Mouse (Mus musculus) testis, adult 2 months (tissue): Measurements from ENCODE around the gene Pank1. TPM values are rescaled to one million over a fixed set of nuclear protein-coding genes. Genes with fewer than 3 reads are reported as not detected.

Experiments
- H3K27ac ChIP-seq: fragments of 200-500 bp; 2 replicates; pipeline ENCODE4 v1.5.1; 2012; ENCODE audit warnings: low read depth, low read length; ENCODE audit not compliant: control insufficient read depth, insufficient read depth
- H3K27me3 ChIP-seq: fragments of 200-500 bp; 2 replicates; pipeline ENCODE4 v1.6.1; 2012; ENCODE audit warnings: mild to moderate bottlenecking, low read length, moderate library complexity; ENCODE audit not compliant: control insufficient read depth, insufficient read depth
- H3K36me3 ChIP-seq: fragments of 200-500 bp; 2 replicates; pipeline ENCODE4 v1.6.1; 2012; ENCODE audit warnings: mild to moderate bottlenecking, low read length; ENCODE audit not compliant: control insufficient read depth, insufficient read depth
- H3K4me1 ChIP-seq: fragments of 200-500 bp; 2 replicates; pipeline ENCODE4 v1.6.1; 2012; ENCODE audit warnings: low read length; ENCODE audit not compliant: control insufficient read depth, insufficient read depth
- H3K4me3 ChIP-seq: fragments of 200-500 bp; 2 replicates; pipeline ENCODE4 v1.5.1; 2012; ENCODE audit warnings: low read depth, mild to moderate bottlenecking, low read length, moderate library complexity, mixed read lengths; ENCODE audit not compliant: control insufficient read depth
- CTCF ChIP-seq: fragments of 200-500 bp; IDR thresholded peaks from 2 replicates; pipeline ENCODE4 v1.5.1; 2012; ENCODE audit warnings: low read depth, mild to moderate bottlenecking, inconsistent platforms, low read length, moderate library complexity; ENCODE audit not compliant: control insufficient read depth, insufficient read depth, insufficient replicate concordance
- POLR2A ChIP-seq: fragments of 200-500 bp; IDR thresholded peaks from 2 replicates; pipeline ENCODE4 v1.6.1; 2012; ENCODE audit warnings: low read depth, mild to moderate bottlenecking, inconsistent platforms, low read length, moderate library complexity; ENCODE audit not compliant: control insufficient read depth
- polyA plus RNA-seq: library from polyadenylated mRNA; depleted of rRNA; stranded (reverse); fragments of >200 nt; gene quantifications from 2 replicates; pipeline ENCODE4 v1.2.3, GENCODE M21; 2012

Gene Pank1
- polyA plus RNA-seq, 1 experiment = 6.4 TPM

GRCm38 (mm10) chr19:34807173-34807572, 72.1 kb downstream of the Pank1 start:
- no peak overlapping the region for H3K27ac ChIP-seq
- H3K4me1 ChIP-seq = no peaks in the 10 kb centered on the region
- no peaks in the 10 kb centered on the region for H3K36me3 ChIP-seq
- TF ChIP-seq CTCF = no peak
- TF ChIP-seq POLR2A = no peak
- no peak overlapping the region for H3K4me3 ChIP-seq
- no peaks in the 10 kb centered on the region for H3K27me3 ChIP-seq

- TF ChIP-seq POLR2A (no peak), CTCF (no peak)
- H3K36me3 ChIP-seq = no peaks in the 10 kb centered on the region
- H3K4me1 ChIP-seq = no peaks in the 10 kb centered on the region
- no peak overlapping the region for H3K27ac ChIP-seq
- H3K4me3 ChIP-seq = no peak overlapping the region
- no peaks in the 10 kb centered on the region for H3K27me3 ChIP-seq
Observed at GRCm38 (mm10) chr19:34805071-34805470, 74.2 kb downstream of the Pank1 start.

GRCm38 (mm10) chr19:34804531-34804930, 74.7 kb downstream of the Pank1 start:
- Histone ChIP-seq H3K27me3 (no peaks in the 10 kb centered on the region), H3K4me3 (no peak overlapping the region), H3K27ac (no peak overlapping the region), H3K4me1 (no peaks in the 10 kb centered on the region), H3K36me3 (no peaks in the 10 kb centered on the region)
- TF ChIP-seq CTCF (no peak), POLR2A (no peak)

- Histone ChIP-seq H3K36me3 (no peaks in the 10 kb centered on the region), H3K4me3 (no peak overlapping the region), H3K4me1 (no peaks in the 10 kb centered on the region), H3K27ac (no peak overlapping the region), H3K27me3 (no peaks in the 10 kb centered on the region)
- TF ChIP-seq POLR2A = no peak
- TF ChIP-seq CTCF = no peak
Observed at GRCm38 (mm10) chr19:34803396-34803795, 75.9 kb downstream of the Pank1 start.

- Histone ChIP-seq H3K4me1 (no peaks in the 10 kb centered on the region), H3K27ac (no peak overlapping the region)
- no peak for TF ChIP-seq CTCF
- no peak for TF ChIP-seq POLR2A
Observed at GRCm38 (mm10) chr19:34799644-34800267, 79.5 kb downstream of the Pank1 start.

GRCm38 (mm10) chr19:34796396-34796795, 82.9 kb downstream of the Pank1 start:
- Histone ChIP-seq H3K27ac (no peak overlapping the region), H3K36me3 (no peaks in the 10 kb centered on the region), H3K4me3 (no peak overlapping the region), H3K27me3 (no peaks in the 10 kb centered on the region), H3K4me1 (no peaks in the 10 kb centered on the region)
- TF ChIP-seq POLR2A = no peak

More at GRCm38 (mm10) chr19:34799644-34800267, 79.5 kb downstream of the Pank1 start:
- no peaks in the 10 kb centered on the region for H3K27me3 ChIP-seq
- no peaks in the 10 kb centered on the region for H3K36me3 ChIP-seq
- H3K4me3 ChIP-seq = no peak overlapping the region

GRCm38 (mm10) chr19:34782491-34782890, 96.8 kb downstream of the Pank1 start:
- Histone ChIP-seq H3K4me3 (no peak overlapping the region), H3K36me3 (no peaks in the 10 kb centered on the region), H3K4me1 (no peaks in the 10 kb centered on the region), H3K27me3 (no peaks in the 10 kb centered on the region), H3K27ac (no peak overlapping the region)
- TF ChIP-seq POLR2A (no peak), CTCF (no peak)

GRCm38 (mm10) chr19:34778993-34779392, 100.3 kb downstream of the Pank1 start:
- Histone ChIP-seq H3K4me1 (no peaks in the 10 kb centered on the region), H3K27ac (no peak overlapping the region)
- no peak for TF ChIP-seq POLR2A
- no peak for TF ChIP-seq CTCF

More at GRCm38 (mm10) chr19:34778993-34779392, 100.3 kb downstream of the Pank1 start:
- no peaks in the 10 kb centered on the region for H3K27me3 ChIP-seq
- H3K4me3 ChIP-seq = no peak overlapping the region
- no peaks in the 10 kb centered on the region for H3K36me3 ChIP-seq
